Mouse (Mus musculus) lung, adult 2 months (tissue): ENCODE data around the gene Olfr1444.

ENCODE experiments used
- CTCF ChIP-seq: fragments of 200-500 bp; IDR thresholded peaks from 2 replicates; pipeline ENCODE4 v1.5.1; 2011; ENCODE audit warnings: mild to moderate bottlenecking, low read length, control low read depth; ENCODE audit not compliant: insufficient read depth
- POLR2A ChIP-seq: fragments of 200-500 bp; IDR thresholded peaks from 2 replicates; pipeline ENCODE4 v1.6.1; 2011; ENCODE audit warnings: low read depth, mild to moderate bottlenecking, control low read depth, low read length, borderline replicate concordance; ENCODE audit errors: extremely low read depth

DNA sequence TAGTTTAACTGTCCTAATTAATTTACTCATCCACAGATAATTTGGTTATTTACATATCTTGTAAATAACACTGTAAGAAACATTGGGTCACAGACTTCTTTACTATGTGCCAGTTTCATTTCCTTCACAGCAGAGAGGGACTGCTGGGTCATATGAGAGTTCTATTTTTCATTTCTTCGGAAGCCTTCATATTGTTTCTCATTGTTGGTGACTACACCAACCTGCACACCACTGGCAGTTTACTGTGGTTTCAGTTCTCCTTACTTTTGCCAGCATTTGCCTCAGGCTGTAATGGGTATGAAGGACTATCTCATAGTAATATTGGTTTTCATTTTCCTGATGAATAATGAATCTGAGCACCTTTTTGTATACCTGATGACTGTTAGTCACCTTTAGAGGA, 38.6 kb upstream of the Olfr1444 start:
- TF ChIP-seq CTCF (no peak), POLR2A (no peak)
